Mouse (Mus musculus) 3T3-L1 (cell line): ENCODE measurements around the gene Top3b.
"Not testable (repeated sequence)": the region's sequence is repeated elsewhere in the genome, so short reads cannot be mapped to it uniquely, and the experiment has no call there.

Experiments used
- DNase-seq: peaks from one replicate; pipeline ENCODE4 v3.0.0-alpha.2; 2015; ENCODE audit warnings: low read depth, low spot score

The Top3b gene

GRCm38 (mm10) chr16:16897056-16897584, 26.6 kb downstream of the Top3b start:
- DNase-seq, result peak; percentile 47

GRCm38 (mm10) chr16:16902329-16902728, 31.8 kb downstream of the Top3b start:
- no peak for DNase-seq

GRCm38 (mm10) chr16:16903188-16903587, 32.7 kb downstream of the Top3b start:
- no peak for DNase-seq

- DNase-seq, result peak; percentile 39
Measured at GRCm38 (mm10) chr16:16907799-16908198, 37.3 kb downstream of the Top3b start.

GRCm38 (mm10) chr16:16911641-16912597, 41.4 kb downstream of the Top3b start:
- peak; percentile 92 for DNase-seq

GRCm38 (mm10) chr16:16913440-16913839, 42.9 kb downstream of the Top3b start:
- DNase-seq, result no peak

- no peak for DNase-seq
Measured at GRCm38 (mm10) chr16:16918441-16919117, 48.0 kb downstream of the Top3b start.

- peak; percentile 81 for DNase-seq
Measured at GRCm38 (mm10) chr16:16921021-16921435, 50.5 kb downstream of the Top3b start.

GRCm38 (mm10) chr16:16924481-16924880, 53.9 kb downstream of the Top3b start:
- no peak for DNase-seq

GRCm38 (mm10) chr16:16926536-16926935, 56.0 kb downstream of the Top3b start:
- no peak for DNase-seq

- not testable (repeated sequence) for DNase-seq
Measured at GRCm38 (mm10) chr16:16928908-16929307, 58.4 kb downstream of the Top3b start.

- no peak for DNase-seq
Measured at GRCm38 (mm10) chr16:16930326-16930725, 59.8 kb downstream of the Top3b start.

- DNase-seq, result peak; percentile 69
Measured at GRCm38 (mm10) chr16:16930810-16931296, 60.3 kb downstream of the Top3b start.

GRCm38 (mm10) chr16:16939543-16939942, 69.0 kb downstream of the Top3b start:
- DNase-seq, result no peak

GRCm38 (mm10) chr16:16941078-16941477, 70.5 kb downstream of the Top3b start:
- DNase-seq, result no peak
